Mouse (Mus musculus): ENCODE results near the gene Me1.

Me1 gene

DNA sequence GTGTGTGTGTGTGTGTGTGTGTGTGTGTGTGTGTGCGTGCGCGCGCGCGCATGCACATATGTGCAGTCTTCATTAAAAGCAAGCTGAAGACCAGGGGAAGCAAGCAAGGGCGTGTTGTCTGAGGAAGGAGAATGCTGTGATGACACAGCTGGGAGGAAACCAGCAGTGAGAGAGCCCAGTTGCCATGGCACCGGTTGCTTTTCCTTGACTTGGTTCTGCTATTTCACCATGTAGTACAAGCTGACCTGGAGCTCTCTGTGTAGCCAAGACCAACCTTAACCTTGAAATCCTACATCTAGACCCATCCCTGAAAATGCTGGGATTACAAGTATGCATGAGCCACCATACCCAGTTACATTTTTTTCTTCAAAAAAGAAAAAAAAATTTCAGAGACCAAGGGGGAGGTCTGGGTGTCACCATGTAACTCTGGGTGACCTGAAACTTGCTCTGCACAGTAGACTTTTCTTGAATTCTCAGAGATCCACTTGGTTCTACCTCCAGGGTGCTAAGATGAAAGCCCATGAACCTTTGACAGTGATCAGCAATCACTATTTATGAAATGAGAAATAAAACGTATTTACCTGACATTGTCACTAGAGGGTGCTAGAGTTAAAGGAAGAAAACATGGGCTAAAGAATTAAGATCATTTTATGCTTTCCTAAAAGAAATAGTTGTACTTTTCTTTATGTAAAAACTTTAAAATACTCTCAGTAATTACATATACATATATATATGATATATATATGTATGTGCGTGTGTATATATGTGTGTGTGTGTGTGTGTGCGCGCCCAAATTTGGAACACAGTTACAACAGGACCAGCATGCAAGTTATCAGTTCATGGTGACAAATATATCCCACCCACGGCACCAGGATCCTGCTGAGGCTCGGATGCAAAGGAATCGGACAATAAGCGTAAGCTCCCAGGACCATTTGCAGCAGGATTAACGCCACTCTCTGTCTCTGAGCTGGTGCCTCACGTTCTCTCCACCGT, 102.8 kb downstream of the Me1 start:
- no peak for DNase-seq

- DNase-seq, result no peak
These were observed 108.5 kb downstream of the Me1 start for GRCm38 (mm10) chr9:86587019-86587795.

- DNase-seq, result peak; percentile 40
These were observed 112.0 kb downstream of the Me1 start for GRCm38 (mm10) chr9:86583740-86584139.

DNA sequence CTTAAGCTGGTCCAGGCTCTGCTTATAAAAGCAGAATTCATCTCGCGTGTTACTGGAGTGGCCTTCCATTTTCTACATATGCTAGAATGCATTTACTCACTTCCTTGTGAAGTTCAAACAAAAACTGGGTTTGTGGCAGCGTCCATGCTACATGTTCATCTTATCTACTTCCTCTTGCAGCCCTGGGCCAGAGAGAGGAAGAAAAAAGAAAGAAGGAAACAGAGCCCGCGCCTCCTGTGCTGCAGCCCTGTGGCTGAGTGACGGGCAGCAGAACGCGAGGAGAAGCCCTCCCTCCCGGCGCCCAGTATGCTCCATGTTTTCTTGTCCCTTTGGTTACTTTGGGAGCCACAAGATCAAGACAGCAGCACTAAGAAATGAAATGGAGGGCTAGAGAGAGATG, 116.1 kb downstream of the Me1 start:
- no peak for DNase-seq

GRCm38 (mm10) chr9:86575178-86575577, 120.6 kb downstream of the Me1 start:
- DNase-seq, result no peak

GRCm38 (mm10) chr9:86573616-86574303, 122.0 kb downstream of the Me1 start:
- DNase-seq, result no peak

DNA sequence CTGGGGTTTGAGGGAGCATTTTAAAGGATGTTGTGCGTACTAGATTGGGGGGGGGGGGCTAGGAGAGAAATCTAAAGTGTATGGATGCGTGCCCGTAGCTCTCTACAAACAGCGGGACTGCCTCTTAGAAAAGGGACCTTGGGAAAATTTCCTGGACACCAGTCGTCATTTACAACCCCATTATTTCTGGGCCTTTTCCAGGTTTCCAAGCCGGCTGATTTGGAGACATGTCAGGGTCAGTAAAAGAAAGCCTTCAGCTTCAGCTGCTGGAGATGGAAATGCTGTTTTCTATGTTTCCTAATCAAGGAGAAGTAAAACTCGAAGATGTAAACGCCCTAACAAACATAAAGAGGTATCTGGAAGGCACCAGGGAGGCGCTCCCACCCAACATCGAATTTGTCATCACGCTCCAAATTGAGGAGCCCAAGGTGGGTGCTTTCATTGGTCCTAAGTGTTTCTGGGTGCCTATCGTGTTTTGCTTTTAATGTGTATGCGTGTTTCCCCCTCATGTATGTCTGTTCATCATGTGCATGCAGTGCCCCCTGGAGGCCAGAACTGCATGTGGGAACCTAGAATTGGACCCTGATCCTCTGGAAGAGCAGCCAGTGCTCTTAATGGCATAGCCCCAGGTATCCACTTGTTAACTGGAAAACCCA, 123.0 kb downstream of the Me1 start:
- DNase-seq, result peak; percentile 75

DNA sequence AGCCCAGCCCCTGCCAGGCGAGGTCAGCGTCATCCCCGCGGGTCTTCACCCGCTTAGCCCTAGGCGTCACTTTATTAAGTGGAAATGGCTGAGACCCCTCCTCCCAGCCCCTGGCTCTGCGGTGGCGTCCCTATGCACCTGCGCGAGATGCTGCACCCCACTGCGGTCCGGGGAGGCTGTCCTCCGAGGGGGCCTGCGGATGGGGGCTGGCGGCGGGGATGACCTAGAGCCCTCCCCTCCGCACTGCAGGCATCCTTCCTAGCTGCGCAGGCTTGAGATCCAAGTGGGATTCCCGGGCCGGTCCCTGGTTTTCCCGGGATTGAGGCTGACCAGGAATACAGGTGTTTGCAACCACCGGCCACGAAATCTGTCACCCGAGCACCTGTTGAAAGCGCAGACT, 123.6 kb downstream of the Me1 start:
- no peak for DNase-seq

- DNase-seq, result peak; percentile 96
These were observed 124.1 kb downstream of the Me1 start, which contains the start of the genes Pgm3 and Rwdd2a for GRCm38 (mm10) chr9:86571540-86572135. Gene Pgm3 (minus strand): TSS chr9:86571842. Gene Rwdd2a (plus strand): TSS chr9:86571991.

- DNase-seq, result no peak
These were observed 124.8 kb downstream of the Me1 start for GRCm38 (mm10) chr9:86570946-86571345.

DNA sequence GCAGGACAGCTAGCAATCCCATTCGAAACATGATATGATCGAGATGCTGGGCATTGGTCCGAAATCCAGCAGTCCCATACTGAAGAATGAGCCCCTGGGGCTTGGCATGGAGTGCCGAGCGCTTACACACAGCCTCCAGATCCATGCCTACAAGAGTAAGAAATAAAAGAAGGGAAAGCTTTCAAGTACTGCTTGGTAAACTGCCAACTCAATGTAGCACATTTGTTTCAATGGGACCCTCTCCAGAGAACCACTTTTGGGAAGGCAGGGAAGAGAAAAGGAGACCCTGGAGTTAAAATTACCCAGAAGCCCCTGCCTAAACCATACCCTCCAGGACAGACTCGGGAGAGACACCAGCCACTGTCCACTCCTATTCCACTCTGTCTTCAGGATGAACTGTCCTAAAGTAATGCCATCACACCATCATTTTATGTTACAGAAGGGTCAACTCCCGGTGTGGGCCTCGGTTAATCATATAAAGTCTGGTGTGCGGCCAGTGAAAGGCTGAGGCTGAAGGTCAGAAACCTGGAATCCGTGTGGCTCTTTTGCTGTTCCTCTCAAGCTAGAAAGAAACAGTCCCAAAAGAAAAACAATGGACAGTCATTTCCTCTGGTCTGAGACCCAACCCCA, 125.4 kb downstream of the Me1 start:
- peak; percentile 29 for DNase-seq

DNA sequence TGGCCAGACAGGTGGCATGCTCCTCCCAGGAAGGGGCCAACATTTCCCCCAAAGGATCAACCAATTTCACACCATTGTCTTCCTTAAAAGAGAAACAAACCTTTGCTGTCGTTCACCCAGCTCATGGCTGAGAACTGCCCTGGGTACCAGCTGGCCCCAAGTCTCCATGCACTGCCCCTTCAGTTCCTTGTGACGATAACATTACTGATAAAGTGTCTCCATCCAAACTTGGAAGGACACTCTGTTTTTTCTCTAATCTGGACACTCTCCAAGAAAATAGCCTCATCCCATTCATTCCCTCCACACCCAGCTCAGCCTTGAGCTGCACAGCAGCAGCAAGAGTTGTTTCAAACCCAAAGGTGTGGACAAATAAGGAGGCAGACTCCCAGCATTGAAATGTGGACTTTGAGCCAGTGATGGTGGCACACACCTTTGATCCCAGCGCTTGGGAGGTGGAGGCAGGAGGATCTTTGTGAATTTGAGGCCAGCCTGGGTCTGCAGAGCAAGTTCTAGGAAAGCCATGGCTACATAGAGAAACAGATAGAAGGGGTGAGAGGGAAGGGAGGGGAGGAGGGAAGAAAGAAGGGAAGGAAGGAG, 126.3 kb downstream of the Me1 start:
- DNase-seq, result no peak

- DNase-seq, result no peak
These were observed 135.2 kb downstream of the Me1 start for GRCm38 (mm10) chr9:86560543-86560942.

GRCm38 (mm10) chr9:86554641-86555040, 141.1 kb downstream of the Me1 start:
- no peak for DNase-seq

GRCm38 (mm10) chr9:86553886-86554285, 141.9 kb downstream of the Me1 start:
- no peak for DNase-seq

DNA sequence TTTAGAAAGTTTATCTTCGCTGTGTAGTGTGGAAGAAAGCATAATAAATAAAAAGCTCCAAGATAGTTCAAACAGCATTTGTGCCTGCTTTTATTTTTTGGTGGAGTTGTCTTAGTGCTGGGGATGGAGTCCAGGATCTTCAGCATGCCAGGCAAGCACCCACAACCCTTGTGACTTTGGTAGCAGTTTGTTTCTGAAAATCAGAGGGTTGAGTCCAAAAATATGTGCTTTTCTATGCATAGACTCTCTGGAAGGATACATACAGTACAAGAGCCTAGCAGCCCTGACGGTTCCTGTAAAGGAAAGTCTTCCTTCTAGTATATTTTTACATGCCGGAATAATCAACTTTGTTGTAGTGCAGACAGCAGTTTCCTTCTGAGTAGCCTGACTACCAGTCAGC, 145.0 kb downstream of the Me1 start:
- DNase-seq, result no peak

DNA sequence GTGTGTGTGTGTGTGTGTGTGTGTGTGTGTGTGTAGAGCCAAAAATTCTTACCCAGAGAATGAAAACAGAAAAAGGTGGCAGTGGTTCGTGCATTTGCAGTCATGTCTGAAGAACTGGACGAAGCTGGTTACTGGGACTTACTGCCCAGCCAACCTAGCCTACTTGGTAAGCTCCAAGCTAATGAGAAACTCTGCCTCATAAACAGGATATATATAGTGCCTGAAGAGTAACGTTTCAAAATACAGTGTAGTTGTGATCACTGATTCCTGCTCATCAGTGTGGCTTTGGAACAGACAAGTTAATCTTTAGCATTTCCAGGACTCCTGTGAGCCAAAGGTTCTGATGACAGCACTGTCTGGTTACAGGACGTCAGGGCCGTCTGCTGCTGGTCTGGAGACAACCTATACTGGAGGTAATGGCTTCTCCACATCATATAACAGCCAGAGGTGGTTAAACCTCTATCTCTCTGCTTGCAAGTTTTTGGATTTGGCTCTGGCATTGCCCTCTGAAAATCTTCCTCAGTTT, 146.1 kb downstream of the Me1 start:
- no peak for DNase-seq

DNA sequence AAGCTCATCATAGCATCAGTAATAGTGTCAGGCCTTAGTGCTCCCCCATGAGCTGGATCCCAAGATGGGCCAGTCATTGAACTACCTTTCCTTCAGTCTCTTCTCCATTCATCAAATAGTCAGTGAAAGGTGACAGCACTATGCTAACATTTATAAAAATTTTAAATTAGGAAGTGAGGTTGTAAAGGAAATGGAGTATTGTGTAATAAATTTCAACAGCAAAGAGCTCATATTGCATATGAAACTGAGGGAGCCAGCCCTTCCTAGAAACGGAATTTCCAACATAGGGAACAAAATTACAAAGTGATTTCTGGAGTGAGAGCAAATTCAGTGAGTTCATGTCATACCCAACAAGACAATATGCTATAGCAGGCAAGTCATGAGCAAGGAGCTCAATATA, 151.2 kb downstream of the Me1 start:
- DNase-seq, result no peak

DNA sequence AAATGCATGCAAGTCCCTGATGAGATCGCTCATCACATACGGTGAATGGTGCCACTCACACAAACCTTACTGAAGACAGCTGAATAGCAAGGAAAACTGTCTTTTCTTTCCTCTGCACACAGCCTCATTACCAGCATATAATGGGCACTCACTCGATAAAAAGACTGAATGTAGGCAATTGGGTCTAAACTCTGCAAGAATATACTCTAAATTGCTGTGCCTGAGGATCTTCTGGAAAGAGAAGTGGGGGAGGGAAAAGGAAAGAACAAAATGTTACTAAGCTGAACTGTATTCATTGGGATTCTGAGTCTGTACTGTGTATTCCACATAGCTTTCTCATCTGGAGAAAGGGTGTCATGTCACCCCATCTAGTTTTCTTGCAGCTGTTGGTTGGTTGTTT, 152.3 kb downstream of the Me1 start:
- DNase-seq, result no peak

DNA sequence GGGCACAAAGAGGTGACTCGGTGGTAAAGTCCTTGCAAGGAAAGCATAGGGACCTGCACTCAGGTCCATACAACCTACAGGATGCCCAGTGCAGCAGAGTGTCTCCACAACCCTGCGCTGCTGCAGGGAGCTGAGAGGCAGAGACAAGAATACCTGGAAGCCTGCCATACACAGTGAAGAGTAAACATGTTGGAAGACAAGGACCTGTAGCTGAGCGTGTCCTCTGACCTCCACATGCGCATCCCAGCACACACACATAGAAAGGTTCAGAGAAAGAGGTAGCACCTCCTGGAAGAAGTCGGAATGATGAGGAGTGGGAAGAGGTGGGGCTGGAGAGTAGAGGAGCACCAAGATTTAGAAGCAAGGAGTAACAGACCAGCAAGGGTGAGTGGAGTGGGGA, 161.7 kb downstream of the Me1 start:
- no peak for DNase-seq
